Mouse (Mus musculus): ENCODE results near the gene Smchd1.
"Not testable (repeated sequence)": the region's sequence is repeated elsewhere in the genome, so short reads cannot be mapped to it uniquely, and the experiment has no call there.

The Smchd1 gene

GRCm38 (mm10) chr17:71474762-71475704 is at the start of gene Smchd1:
Gene Smchd1, minus strand, starts transcription at chr17:71475343.
- peak; percentile 86 for DNase-seq (ENCODE audit: low spot score)

DNA sequence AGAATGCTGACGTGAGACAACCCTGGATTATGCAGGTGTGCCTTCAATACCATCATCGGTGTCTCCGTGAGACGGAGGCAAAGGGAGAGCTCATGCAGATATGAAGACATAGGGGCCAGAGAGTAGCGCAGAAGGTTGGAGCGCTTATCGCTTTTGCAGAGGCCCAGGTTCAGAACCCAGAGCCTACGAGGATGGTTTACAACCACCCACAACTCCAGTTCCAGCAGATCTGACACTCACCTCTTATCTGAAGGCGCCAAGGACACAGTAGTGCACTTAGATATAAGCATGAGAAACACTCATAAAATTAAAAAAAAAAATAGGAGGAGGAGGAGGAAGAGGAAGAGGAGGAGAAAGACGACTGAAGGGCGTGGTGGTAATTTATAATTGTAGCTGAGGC is 35.2 kb upstream of the Smchd1 start:
- DNase-seq (ENCODE audit: low spot score), result no peak

- DNase-seq (ENCODE audit: low spot score), result no peak
These were observed 31.7 kb upstream of the Smchd1 start for GRCm38 (mm10) chr17:71506832-71507231.

DNA sequence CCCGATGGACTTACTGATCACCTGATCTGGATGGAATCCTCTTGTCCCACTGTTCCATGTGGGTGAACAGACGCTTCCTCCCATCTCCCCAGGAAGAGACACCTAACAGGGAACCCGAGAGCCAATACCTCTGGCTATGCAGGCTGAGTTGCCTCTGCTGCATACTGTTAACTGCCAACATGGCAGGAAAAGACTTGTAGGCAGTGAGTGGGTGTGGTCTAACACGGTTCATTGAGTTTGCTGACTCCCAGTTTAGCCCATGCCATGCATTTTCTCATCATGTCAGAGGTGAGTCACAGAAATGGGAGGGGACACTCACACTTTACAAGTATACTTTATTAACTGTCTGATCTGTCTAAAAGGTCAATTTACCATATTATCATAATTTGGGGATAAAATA is 20.6 kb upstream of the Smchd1 start:
- no peak for DNase-seq (ENCODE audit: low spot score)

- DNase-seq (ENCODE audit: low spot score), result no peak
These were observed 16.2 kb upstream of the Smchd1 start for GRCm38 (mm10) chr17:71491332-71491686.

- no peak for DNase-seq (ENCODE audit: low spot score)
These were observed 15.7 kb upstream of the Smchd1 start for GRCm38 (mm10) chr17:71490666-71491331.

GRCm38 (mm10) chr17:71489703-71490461 is 14.7 kb upstream of the Smchd1 start:
- no peak for DNase-seq (ENCODE audit: low spot score)

DNA sequence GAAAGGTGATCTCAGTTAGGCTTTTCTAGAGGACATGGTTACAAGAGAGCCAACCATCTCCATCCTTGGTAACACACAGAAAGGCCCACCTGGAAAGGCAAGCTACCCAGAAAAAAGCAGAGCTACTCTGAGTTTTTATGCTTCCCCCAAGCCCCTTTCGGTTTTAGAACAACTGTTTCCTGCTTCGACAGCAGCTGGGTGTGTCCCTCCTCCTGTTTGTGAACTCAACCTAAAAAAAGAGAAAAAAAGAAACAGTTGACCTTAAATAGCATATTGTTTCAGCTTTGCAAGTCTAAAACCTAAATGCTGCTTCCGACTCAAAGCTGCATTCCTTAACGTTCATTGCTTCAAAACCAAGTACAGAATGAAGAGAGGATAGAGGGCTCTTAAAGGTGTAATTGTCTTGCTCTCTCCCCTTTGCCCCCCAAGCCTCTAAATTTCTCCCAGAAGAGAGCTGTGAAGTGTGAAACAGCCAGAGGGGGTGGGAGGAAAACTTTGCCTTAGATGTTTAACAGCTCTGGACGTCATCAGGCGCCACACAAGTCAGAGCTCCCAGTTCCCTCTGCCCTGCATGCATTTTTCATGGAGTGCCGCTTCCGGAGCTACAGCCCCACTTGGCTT is 11.2 kb upstream of the Smchd1 start:
- DNase-seq (ENCODE audit: low spot score), result no peak

DNA sequence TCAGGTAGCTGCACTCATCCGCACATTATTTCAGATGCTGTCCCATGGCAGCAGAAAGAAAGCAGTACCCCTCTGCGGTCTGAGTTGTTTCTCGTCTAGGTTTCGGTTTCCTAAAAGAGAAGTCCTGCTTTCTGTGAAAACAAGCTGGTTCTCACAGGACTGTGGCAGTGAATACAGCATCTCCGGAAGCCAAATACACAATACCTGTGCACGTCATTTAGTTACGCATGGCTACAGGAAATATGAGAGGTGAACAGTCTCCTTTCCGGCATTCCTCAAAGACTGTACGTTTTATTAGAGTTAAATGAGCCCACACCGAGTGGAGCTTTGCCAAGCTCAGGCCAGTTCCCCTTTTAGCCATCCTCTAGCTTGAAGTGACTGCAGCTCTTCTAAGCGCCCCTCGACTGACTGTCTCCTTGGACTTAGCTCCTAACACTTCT is 10.7 kb upstream of the Smchd1 start:
- DNase-seq (ENCODE audit: low spot score), result no peak

DNA sequence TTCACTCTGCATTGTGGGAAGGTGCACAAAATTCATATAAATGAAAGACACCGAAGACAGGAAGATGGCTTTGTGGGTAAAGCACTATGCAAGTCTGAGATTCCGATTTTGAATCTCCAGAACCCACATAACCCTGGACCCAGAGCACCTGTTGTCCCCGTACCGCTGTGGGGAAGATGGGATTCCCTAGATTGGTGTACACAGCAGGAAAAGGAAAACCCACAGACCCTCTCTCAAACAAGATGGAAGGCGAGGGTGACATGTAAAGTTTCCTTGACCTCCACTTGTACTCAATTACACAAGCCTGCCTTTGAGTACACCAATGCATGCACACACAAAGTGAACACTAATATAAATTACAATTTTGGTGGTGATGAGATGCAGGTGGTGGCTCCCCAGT is 9.6 kb upstream of the Smchd1 start:
- no peak for DNase-seq (ENCODE audit: low spot score)

DNA sequence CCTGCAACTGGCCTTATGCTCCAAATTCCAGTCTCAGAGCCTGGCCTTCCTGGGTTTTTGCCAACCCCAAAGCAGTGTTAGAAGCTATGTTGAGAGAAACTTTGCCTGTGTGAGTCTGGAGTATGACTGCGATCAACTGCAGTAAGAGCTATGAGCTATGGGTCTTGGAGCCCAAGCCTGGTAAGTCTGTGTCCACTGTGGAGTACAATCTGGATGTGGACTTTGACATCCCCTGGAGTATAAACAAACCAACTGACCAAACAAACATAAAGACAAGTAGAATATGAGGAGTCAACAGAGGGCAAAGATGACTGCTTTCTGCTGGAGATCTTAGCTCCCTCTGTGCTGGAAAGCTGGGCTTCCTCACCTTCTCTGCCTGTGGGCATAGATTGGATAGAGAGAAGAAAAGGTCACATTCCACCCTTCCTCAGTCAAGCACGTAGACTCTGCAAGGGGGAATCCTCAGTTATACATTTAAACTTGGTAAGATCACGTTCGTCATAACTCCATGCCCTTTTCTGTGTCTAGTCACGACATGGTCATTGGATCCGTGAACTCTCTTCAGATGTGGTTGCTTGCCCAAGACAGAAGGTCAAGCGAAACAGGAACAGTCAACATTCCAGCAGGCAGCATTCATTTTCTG is 8.4 kb upstream of the Smchd1 start:
- no peak for DNase-seq (ENCODE audit: low spot score)

GRCm38 (mm10) chr17:71479381-71479901 is 4.3 kb upstream of the Smchd1 start:
- no peak for DNase-seq (ENCODE audit: low spot score)

DNA sequence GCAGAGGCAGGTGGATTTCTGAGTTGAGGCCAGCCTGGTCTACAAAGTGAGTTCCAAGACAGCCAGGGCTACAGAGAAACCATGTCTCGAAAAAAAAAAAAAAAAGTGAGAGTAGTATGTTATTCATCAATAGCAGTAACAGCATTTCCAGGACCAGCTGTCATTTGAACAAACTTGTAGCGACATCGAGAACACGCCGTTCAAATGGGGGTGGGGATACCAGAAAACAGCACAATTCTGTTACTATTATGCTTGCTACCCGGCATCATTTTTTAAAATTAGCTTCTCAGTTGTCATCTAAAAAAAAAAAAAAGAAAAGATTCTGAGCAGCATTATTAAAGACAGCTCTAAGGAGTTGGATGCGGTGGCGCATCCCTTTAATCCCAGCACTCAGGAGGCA is 2.3 kb upstream of the Smchd1 start:
- no peak for DNase-seq (ENCODE audit: low spot score)

- DNase-seq (ENCODE audit: low spot score), result no peak
These were observed 1.3 kb upstream of the Smchd1 start for GRCm38 (mm10) chr17:71476346-71477020.

DNA sequence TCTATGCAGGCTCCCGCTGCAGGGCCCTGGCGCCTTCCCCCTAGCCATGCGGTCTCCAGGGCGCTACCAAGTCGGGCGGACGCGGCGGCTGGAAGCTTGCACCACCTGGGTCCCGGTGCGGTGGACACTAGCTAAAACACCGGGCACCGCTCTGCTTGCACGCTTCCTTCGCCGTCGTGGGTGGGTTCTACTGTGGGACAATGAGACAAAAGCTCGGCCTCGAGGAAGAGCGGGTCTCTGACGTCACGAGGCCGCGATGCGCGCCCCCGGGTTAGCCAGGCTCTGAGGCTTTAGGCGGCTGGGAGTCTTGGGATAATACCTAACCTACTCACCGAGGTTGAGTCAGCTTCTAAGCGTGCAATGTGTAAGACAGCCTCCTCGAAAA is 554 bp upstream of the Smchd1 start:
- DNase-seq (ENCODE audit: low spot score), result peak; percentile 64

DNA sequence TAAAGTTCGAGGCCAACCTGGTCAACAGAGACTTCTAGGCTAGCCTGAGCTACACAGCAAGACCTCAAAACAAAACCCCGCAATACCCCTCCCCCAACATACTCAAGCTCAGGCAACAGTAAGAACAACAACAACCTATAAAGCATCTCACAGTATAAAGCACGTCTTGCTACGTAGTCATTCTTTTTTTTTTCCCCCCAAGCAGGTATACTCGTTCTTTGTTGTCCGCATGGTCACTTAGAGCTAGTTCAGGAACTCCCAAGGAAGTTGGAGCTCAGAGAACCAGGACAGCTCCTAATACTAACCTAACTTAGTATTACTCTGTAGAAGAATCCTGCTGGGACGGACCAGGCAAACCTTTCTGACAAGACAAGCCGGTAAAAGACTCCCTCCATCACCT is 1.0 kb downstream of the Smchd1 start:
- no peak for DNase-seq (ENCODE audit: low spot score)

GRCm38 (mm10) chr17:71471261-71471660 is 3.9 kb downstream of the Smchd1 start:
- DNase-seq (ENCODE audit: low spot score), result no peak

DNA sequence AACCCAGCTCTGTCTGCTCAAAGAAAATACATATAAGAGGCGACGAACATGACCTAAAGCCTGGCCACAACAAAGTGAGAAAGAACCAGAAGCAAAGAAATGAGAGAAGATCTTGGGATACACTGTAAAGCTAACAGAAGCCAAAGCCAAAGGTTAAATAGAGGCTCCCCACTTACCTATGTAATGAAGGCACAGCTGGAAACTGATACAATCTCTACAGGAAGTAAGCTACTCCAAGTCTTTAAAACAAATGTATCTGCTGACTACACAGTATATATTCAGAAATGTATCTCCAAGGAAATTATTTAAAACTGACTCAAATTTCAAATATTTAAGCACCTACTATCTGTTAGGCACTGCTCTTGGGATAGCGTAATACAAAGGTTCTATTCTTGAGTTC is 14.8 kb downstream of the Smchd1 start:
- DNase-seq (ENCODE audit: low spot score), result no peak

GRCm38 (mm10) chr17:71459818-71460217 is 15.3 kb downstream of the Smchd1 start, which contains the start of gene Gm4707:
Gene Gm4707, minus strand, starts transcription at chr17:71459918.
- no peak for DNase-seq (ENCODE audit: low spot score)

DNA sequence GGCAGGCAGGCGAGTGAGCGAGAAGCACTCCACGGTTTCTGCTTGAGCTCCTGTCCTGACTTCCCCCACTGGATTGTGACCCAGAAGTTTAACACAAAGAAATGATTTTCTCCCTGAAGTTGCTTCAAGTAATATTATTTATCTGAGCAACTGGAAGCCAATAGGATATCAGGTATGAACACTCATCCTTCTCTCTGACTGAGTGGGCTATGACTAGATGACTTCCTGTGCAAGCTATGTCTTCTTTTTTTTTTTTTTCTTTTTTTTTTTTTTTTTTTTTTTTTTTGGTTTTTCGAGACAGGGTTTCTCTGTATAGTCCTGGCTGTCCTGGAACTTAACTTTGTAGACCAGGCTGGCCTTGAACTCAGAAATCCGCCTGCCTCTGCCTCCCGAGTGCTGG is 17.8 kb downstream of the Smchd1 start:
- DNase-seq (ENCODE audit: low spot score), result not testable (repeated sequence)

DNA sequence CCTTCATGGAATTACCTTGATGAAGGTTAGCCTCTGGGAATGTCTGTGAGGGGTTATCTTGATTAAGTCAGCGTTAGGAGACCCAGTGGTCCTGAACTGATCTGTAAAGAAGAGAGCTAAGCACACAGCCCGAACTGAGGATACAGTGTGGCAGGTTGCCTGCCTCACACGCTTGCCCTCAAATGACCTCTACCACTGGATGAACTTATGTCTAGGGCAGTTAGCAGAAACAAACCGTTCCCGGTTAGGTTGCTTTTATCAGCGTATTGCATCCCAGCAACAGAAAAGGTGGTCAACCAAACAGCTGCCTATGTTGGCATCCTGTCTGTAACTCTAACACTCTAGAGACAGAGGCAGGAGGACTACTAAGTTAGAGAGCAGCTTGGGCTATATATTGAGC is 30.0 kb downstream of the Smchd1 start:
- DNase-seq (ENCODE audit: low spot score), result no peak
